Mouse (Mus musculus) A20 (cell line): ENCODE results near the gene Bex4.

Source experiments
- DNase-seq: peaks from one replicate; pipeline ENCODE4 v3.0.0-alpha.2; 2011; ENCODE audit warnings: low read depth, low spot score

Gene Bex4

DNA sequence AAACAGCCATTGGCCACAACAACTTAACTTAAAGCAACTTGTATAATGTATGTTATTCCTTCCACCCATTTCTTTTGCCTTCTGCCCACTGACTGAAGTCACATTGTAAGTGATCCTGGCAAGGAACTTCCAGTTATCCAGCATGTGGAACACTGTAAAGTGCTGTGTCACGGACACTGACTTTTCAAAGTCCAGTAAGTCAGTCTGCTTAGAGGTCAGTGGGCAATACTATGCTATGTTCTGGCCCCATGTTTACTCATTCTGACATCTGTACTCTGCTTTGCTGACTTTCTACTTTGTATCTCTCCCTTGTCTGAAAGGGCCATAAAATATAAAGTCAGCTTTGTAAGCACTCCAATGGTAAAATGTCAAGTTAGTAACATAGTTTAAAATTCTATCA lies 44.3 kb downstream of the Bex4 start:
- no peak for DNase-seq
